In genomic region chr2:155671236-155671635, GRCm38 (mm10) we compare ENCODE assay signal across 12 mouse cellular contexts. TPM values are rescaled to one million over a fixed set of nuclear protein-coding genes. Genes with fewer than 3 reads are reported as not detected.
A peak's percentile ranks its signal among the peaks of the same experiment; 100 is the strongest.
DNase-seq lines count a peak whose midpoint lies in the region; ATAC-seq and TF ChIP-seq lines count a peak whose summit lies in the region.
"Had no signal": no experiment of that assay in that cellular context is flagged by ENCODE, and none has a peak within 500 bp of the region (broad histone marks: within the 10 kb centered on the region; RNA-seq: fewer than 3 reads in every experiment).

No protein-coding gene starts in this region.

- H3K4me1 ChIP-seq in kidney, adult 2 months (ENCODE audit: control insufficient read depth, insufficient read depth, low read length), result no peaks in the 10 kb centered on the region; the same call in 1 of the 2 replicates
- H3K4me1 ChIP-seq in midbrain, postnatal 0 days (ENCODE audit: insufficient read depth, low read length), result no peaks in the 10 kb centered on the region
- H3K4me1 ChIP-seq in midbrain, embryonic 13.5 days (replicated peaks), result no peaks in the 10 kb centered on the region; the same call in 1 of the 2 replicates
- peaks cover 4% of the 10 kb centered on the region; the same call in 1 of the 2 replicates for H3K4me1 ChIP-seq in intestine, embryonic 16.5 days (ENCODE audit: control insufficient read depth, insufficient read depth, low read length)
- H3K4me1 ChIP-seq: midbrain, embryonic 10.5 days; neural tube, embryonic 12.5 days had no signal

- no peak overlapping the region for H3K4me2 ChIP-seq in midbrain, postnatal 0 days (ENCODE audit: low read depth, low read length, poor library complexity, severe bottlenecking)
- no peak overlapping the region for H3K4me2 ChIP-seq in midbrain, embryonic 13.5 days (replicated peaks)
- no peak overlapping the region for H3K4me2 ChIP-seq in intestine, embryonic 16.5 days (ENCODE audit: low read depth, low read length)
- H3K4me2 ChIP-seq: neural tube, embryonic 12.5 days had no signal

- no peak for ATAC-seq in midbrain, postnatal 0 days (ENCODE audit: low FRiP score)
- no peak for ATAC-seq in midbrain, embryonic 13.5 days
- ATAC-seq in intestine, embryonic 16.5 days, result no peak
- ATAC-seq: liver, postnatal 0 days had no signal

- TF ChIP-seq CTCF in kidney, adult 2 months (conservative IDR thresholded peaks at IDR 0.05; ENCODE audit: insufficient read depth, insufficient read length, low read depth, low read length), result no peak
- no peak for TF ChIP-seq CTCF in midbrain, postnatal 0 days (IDR thresholded peaks at IDR 0.05)

- no peak overlapping the region for H3K4me3 ChIP-seq in kidney, adult 2 months (ENCODE audit: insufficient read depth, low read depth, low read length)
- H3K4me3 ChIP-seq in midbrain, postnatal 0 days (ENCODE audit: low read depth, low read length), result no peak overlapping the region
- no peak overlapping the region for H3K4me3 ChIP-seq in midbrain, embryonic 13.5 days (replicated peaks)
- H3K4me3 ChIP-seq in intestine, embryonic 16.5 days (ENCODE audit: low read length), result no peak overlapping the region
- H3K4me3 ChIP-seq: midbrain, embryonic 10.5 days; neural tube, embryonic 12.5 days had no signal

- H3K36me3 ChIP-seq in kidney, adult 2 months (ENCODE audit: control insufficient read depth, insufficient read depth, low read length), result peaks cover 6% of the 10 kb centered on the region
- H3K36me3 ChIP-seq in midbrain, postnatal 0 days (ENCODE audit: insufficient read depth, low read length), result peaks cover 26% of the 10 kb centered on the region
- H3K36me3 ChIP-seq in midbrain, embryonic 13.5 days, result peaks cover 46% of the 10 kb centered on the region
- peaks cover 5% of the 10 kb centered on the region; the same call in 1 of the 2 replicates for H3K36me3 ChIP-seq in intestine, embryonic 16.5 days (ENCODE audit: control insufficient read depth, insufficient read depth, low read length)

- no peak for TF ChIP-seq POLR2A in kidney, adult 2 months (IDR thresholded peaks at IDR 0.05; ENCODE audit: low read depth, low read length)

- 65% methylated on average over 4 of the region's 4 CpGs for WGBS in kidney, adult 2 months
- WGBS in midbrain, postnatal 0 days, result 79% methylated on average over 4 of the region's 4 CpGs
- WGBS in midbrain, embryonic 13.5 days, result 89% methylated on average over 4 of the region's 4 CpGs
- 70% methylated on average over 4 of the region's 4 CpGs for WGBS in intestine, embryonic 16.5 days

- H3K27me3 ChIP-seq in kidney, adult 2 months (replicated peaks; ENCODE audit: control insufficient read depth, insufficient read depth, low read length), result no peaks in the 10 kb centered on the region
- no peaks in the 10 kb centered on the region for H3K27me3 ChIP-seq in midbrain, postnatal 0 days (ENCODE audit: insufficient read depth, low read length)
- no peaks in the 10 kb centered on the region for H3K27me3 ChIP-seq in midbrain, embryonic 13.5 days
- H3K27me3 ChIP-seq in intestine, embryonic 16.5 days (replicated peaks; ENCODE audit: control insufficient read depth, insufficient read depth, low read length), result no peaks in the 10 kb centered on the region
- H3K27me3 ChIP-seq: neural tube, embryonic 12.5 days had no signal

- peak; percentile 49 to 59 for DNase-seq in cerebellum, postnatal 10 days
- DNase-seq in cerebellum, adult 8-10 months, result no peak
- peak; percentile 46 for DNase-seq in kidney, adult 2 months
- DNase-seq in kidney, adult 9 months, result no peak
- peak; percentile 37 for DNase-seq in midbrain, postnatal 0 days (ENCODE audit: low spot score)
- DNase-seq in lung, postnatal 14 days, result peak; percentile 44
- DNase-seq: liver, postnatal 0 days; right cerebral cortex, postnatal 25 days had no signal

- H3K9ac ChIP-seq in midbrain, postnatal 0 days (replicated peaks; ENCODE audit: low read length, poor library complexity, severe bottlenecking), result no peak overlapping the region
- no peak overlapping the region for H3K9ac ChIP-seq in midbrain, embryonic 13.5 days (replicated peaks)
- H3K9ac ChIP-seq in intestine, embryonic 16.5 days (ENCODE audit: low read depth, low read length), result no peak overlapping the region
- H3K9ac ChIP-seq: liver, postnatal 0 days; neural tube, embryonic 12.5 days had no signal

- no peaks in the 10 kb centered on the region for H3K9me3 ChIP-seq in midbrain, postnatal 0 days (ENCODE audit: low read length)
- no peaks in the 10 kb centered on the region for H3K9me3 ChIP-seq in midbrain, embryonic 13.5 days
- H3K9me3 ChIP-seq in intestine, embryonic 16.5 days (ENCODE audit: control insufficient read depth, low read length), result no peaks in the 10 kb centered on the region
- H3K9me3 ChIP-seq: midbrain, embryonic 10.5 days; neural tube, embryonic 12.5 days had no signal

- H3K27ac ChIP-seq in kidney, adult 2 months (ENCODE audit: insufficient read depth, low read depth, low read length), result no peak overlapping the region
- no peak overlapping the region for H3K27ac ChIP-seq in midbrain, postnatal 0 days (ENCODE audit: low read depth, low read length)
- H3K27ac ChIP-seq in midbrain, embryonic 13.5 days, result no peak overlapping the region
- H3K27ac ChIP-seq in intestine, embryonic 16.5 days (ENCODE audit: low read length), result no peak overlapping the region
- H3K27ac ChIP-seq: midbrain, embryonic 10.5 days; neural tube, embryonic 12.5 days had no signal

RNA-seq across cellular contexts. Expression of gene Trpc4ap, which starts 20.9 kb away (rescaled TPM):
- 110 and 141 TPM in 2 replicates for polyA plus RNA-seq in kidney, adult 2 months (2012; rRNA removed)
- 148 and 155 TPM in 2 replicates for total RNA-seq in midbrain, postnatal 0 days (2014; rRNA removed)
- polyA plus RNA-seq in midbrain, postnatal 0 days (2015; fragmentation: Nextera tagmentation; extraction: Ambion mirVana), result 121 and 122 TPM in 2 replicates
- polyA plus RNA-seq in midbrain, embryonic 13.5 days (2015; fragmentation: Nextera tagmentation; extraction: Ambion mirVana), result 157 and 169 TPM in 2 replicates
- polyA plus RNA-seq in intestine, embryonic 16.5 days (2015; fragmentation: Nextera tagmentation; extraction: Ambion mirVana), result 99.3 and 103 TPM in 2 replicates

RNA-seq across cellular contexts. Expression of gene Edem2, which starts 58.0 kb away (rescaled TPM):
- 44.9 and 53.7 TPM in 2 replicates for polyA plus RNA-seq in kidney, adult 2 months (2012; rRNA removed)
- total RNA-seq in midbrain, postnatal 0 days (2014; rRNA removed), result 41.1 and 44.5 TPM in 2 replicates
- 33.0 and 35.7 TPM in 2 replicates for polyA plus RNA-seq in midbrain, postnatal 0 days (2015; fragmentation: Nextera tagmentation; extraction: Ambion mirVana)
- 44.5 and 46.1 TPM in 2 replicates for polyA plus RNA-seq in midbrain, embryonic 13.5 days (2015; fragmentation: Nextera tagmentation; extraction: Ambion mirVana)
- 85.7 and 94.6 TPM in 2 replicates for polyA plus RNA-seq in intestine, embryonic 16.5 days (2015; fragmentation: Nextera tagmentation; extraction: Ambion mirVana)

Comparison
In these comparisons a context has a peak if more than half of its experiments do, and no peak if none do; other contexts are left out.
1. DNase-seq: peak in cerebellum, postnatal 10 days (2 of 2), kidney, adult 2 months (single experiment), midbrain, postnatal 0 days (single experiment) and lung, postnatal 14 days (single experiment); none in cerebellum, adult 8-10 months (single experiment) and kidney, adult 9 months (single experiment).